Mouse (Mus musculus): ENCODE data around the gene Sstr2.

Sstr2 gene

DNA sequence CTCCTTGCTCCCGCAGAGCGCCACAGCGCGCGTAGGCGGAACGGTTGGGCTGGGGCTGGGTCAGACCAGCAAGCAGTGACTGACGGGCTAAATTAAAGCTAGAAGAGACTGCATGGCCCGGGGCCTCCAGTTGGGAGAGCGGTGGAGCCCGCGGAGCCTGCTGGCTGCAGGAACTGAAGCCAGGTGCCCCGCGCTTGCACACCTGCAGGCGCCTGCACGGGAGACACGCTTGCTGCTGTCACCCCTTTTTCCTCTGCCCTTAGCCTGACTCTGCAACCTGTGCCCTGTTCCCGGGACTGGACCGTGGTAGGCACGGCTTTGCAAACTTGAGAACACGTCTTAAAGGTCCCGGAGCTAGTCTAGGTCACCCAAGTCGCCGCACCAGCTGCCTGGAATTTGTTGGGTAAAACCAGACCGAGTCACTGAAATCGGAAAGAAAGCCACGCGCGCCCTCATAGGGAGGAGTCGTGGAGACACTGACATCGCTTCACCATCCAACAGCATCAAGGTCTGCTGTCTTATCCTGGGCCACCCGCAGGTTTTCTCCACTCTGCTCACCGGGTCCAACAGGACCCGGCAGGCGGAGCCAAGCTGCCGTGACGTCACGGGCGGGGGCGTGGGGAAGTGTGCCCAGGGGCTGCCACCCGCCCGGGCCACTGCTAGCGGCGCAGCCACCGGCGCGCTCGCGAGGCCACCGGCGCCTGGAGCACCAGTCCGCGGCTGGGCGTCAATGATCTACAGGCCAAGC lies at the start of gene Sstr2:
Sstr2 (plus strand) TSS at position 671 of the 748 bp plus-strand sequence.
- POLR2A ChIA-PET = interaction anchor here (0.5 to 3.5 kb wide), 45 partner anchors 9 to 808 kb away, joined by 3 to 30 read pairs (median 4); partner anchors contain the start of genes Cdc42ep4 (in 1 of the 4), Cpsf4l (in 1 of the 4) and Slc39a11 (in 1 of the 4)
- CTCF ChIA-PET = interaction anchor here (0.5 to 3.3 kb wide), 24 partner anchors 9 to 426 kb away, joined by 3 to 25 read pairs (median 6); partner anchors contain the start of genes Cog1 (in 1 of the 4) and Slc39a11 (in 1 of the 4)

DNA sequence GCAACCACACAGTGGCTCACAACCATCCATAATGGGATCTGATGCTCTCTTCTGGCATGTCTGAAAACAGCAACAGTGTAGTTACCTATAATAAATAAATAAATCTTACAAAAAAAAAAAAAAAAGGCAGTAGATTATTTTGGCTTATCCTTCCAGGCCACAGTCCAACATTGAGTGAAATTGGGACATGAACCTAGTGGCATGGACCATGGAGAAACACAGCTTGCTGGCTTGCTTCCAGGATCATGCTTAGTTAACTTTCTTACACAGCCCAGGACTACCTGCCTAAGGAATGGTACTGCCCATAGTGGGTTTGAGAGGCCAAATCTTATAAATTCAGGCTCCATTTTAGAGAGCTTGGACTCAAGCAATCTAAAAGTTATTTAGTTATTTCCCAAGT lies 47.5 kb upstream of the Sstr2 start:
- ChIA-PET POLR2A (interaction anchor here in 3 of 4 experiments (0.5 to 0.9 kb wide), 8 partner anchors 17 to 768 kb away, joined by 3 to 9 read pairs (median 3); no protein-coding TSS in a partner anchor), CTCF (interaction anchor here in 3 of 4 experiments (0.6 to 1.6 kb wide), 4 partner anchors 9 to 73 kb away, joined by 3 to 6 read pairs (median 4); no protein-coding TSS in a partner anchor)

DNA sequence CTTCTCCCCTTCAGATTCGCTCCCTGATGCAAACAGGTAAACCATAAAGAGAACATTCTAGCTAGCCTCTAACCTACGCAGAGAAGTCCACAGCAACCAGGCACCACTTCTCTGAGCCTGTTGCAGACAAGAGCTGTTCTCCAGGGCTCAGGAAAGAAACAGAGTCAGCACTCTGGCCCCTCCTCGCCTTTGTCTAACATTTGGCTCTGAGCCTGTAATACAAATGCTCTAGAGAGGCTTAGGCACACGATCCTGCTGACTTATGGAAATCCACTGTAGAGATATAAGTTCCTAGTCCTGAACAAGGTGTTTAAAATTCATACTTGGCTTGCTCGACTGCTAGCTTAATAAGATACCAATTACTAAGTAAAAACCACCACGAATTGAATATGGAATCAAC lies 46.5 kb upstream of the Sstr2 start:
- ChIA-PET CTCF (interaction anchor here in 2 of 4 experiments (0.6 to 1.6 kb wide), 3 partner anchors 45 to 654 kb away, joined by 3 to 6 read pairs (median 6); no protein-coding TSS in a partner anchor), POLR2A (no interaction called here)

DNA sequence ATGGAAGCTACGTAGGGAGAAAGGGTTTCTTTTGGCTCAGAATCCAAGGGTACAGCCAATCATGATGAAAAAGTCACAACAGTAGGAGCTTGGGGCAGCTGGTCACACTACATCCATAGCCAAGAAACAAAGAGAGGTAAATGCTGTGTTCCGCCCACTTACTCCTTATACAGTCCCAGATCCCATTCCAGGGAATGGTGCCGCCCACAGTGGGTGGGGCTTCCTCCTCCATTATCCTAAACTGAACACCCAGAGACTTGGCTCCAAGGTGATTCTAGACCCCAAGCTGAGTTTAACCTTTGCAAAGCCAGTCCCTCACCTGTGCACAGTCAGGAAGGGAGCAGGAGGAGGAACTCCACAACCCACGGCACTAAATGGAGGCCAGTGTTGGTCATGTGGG lies 41.9 kb upstream of the Sstr2 start:
- ChIA-PET POLR2A (interaction anchor here (0.6 to 1.3 kb wide), 17 partner anchors 8 to 208 kb away, joined by 3 to 8 read pairs (median 3); partner anchors contain the start of gene Sstr2 (in 1 of the 4)), CTCF (interaction anchor here (0.6 to 1.0 kb wide), 6 partner anchors 9 to 1746 kb away, joined by 3 to 8 read pairs (median 4); no protein-coding TSS in a partner anchor)

DNA sequence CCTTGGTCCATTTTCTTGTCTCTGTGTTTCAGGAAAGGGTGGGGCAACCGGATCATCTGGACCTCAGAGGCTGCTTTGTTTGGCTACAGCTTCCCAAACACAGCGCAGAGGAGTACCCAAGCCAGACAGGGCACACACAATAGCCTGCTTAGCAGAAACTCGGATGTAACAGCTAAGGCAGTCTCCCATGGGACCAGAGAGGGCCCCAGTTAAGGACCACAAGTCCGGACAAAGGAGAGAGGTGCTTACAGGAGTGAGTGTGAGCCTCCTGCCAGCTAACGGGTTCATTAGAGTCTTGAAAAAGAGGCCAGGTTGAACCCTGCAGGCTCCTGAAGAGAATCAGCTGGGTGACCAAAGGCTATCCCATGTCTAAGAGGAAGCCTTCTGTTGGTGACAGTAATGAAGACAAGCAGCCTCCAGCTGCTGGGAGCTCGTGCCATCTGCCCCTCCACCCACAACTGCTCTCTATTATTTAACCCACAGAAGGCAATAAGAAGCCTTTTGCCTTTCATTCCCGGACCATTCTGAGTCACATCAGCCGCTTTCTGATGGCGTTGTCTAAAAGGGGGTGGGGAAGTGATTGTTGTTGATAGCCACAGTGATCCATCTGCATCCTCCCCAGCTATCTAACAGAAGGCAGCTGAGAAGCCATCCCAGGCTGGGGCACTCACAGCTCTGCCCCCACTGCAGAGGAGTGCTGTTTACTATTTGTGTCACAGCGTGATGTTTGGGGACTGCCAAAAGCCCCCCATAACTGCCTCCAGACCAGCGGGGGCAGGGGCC lies 35.1 kb upstream of the Sstr2 start:
- POLR2A ChIA-PET = interaction anchor here in 3 of 4 experiments (0.6 to 2.0 kb wide), 10 partner anchors 10 to 1256 kb away, joined by 3 to 7 read pairs (median 4); partner anchors contain the start of gene Sstr2 (in 1 of the 3)
- CTCF ChIA-PET = interaction anchor here in 3 of 4 experiments (0.6 to 1.6 kb wide), 5 partner anchors 28 to 419 kb away, joined by 3 to 4 read pairs (median 3); no protein-coding TSS in a partner anchor

DNA sequence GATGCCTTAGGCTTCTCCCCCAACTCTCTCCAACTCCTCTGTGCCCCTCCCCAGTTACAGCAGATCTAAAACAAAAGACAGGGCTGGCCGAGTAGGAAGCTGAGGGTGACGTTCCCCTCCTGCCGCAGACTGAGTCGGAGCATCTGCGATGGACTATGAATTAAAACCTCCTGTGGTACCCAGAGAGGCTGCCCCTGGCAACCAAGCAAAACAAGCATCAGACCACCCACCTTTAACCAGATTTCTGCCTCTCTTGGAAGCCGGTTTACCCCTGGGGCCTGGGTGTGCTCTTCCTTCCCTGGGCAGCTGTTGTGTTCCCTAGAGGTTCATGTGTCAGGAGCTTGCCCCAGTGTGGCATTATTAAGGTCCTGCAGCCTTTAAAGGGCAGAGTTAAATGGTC lies 32.7 kb upstream of the Sstr2 start:
- POLR2A ChIA-PET = interaction anchor here in 3 of 4 experiments (0.6 to 2.2 kb wide), 7 partner anchors 9 to 124 kb away, joined by 3 to 8 read pairs (median 3); partner anchors contain the start of gene Cpsf4l (in 1 of the 3)
- CTCF ChIA-PET = interaction anchor here in 3 of 4 experiments (0.6 to 1.3 kb wide), 4 partner anchors 9 to 155 kb away, joined by 3 read pairs; no protein-coding TSS in a partner anchor

DNA sequence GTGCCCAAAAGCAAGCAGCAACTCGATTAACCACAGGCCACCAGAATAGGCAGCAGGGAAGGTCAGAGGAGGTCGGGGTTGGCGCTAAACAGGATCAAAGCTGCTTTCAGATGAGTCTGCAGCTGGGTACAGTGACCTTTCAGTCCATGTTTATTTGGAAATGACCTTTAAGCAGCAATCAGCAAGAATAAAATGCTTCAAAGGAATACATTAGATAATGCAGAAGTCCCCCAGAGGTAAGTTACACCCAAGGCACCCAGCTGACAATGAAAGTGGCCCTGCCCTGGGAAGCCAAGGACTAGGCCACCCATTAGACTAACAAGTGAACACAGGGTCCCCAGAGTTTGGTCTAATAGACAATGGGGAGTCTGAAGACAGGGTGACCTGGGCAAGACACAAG lies 30.2 kb upstream of the Sstr2 start:
- ChIA-PET POLR2A (interaction anchor here in 3 of 4 experiments (0.6 to 3.3 kb wide), 30 partner anchors 11 to 749 kb away, joined by 3 to 24 read pairs (median 4); partner anchors contain the start of genes Cdc42ep4 (in 1 of the 3) and Sstr2 (in 1 of the 3)), CTCF (interaction anchor here in 1 of 4 experiments (0.5 to 3.0 kb wide), 4 partner anchors 23 to 228 kb away, joined by 3 to 11 read pairs (median 7); no protein-coding TSS in a partner anchor)

DNA sequence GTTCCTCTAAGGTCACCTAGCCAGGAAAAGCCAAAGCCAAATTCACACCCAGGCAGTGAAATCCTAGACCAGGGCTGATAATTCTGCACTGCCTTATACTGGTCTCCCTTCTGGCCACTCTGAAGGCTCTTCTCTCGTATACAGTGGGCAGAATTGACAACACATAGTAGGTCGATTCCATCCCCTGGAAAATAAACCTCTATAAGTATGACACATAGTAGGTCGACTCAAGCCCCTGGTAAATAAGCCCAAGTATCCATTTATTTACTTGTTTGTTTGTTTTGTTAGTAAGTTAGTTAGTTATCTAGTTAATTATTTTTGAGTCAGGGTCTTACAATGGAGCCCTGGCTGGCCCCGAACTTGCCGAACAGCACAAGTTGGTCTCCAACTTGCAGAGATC lies 24.0 kb upstream of the Sstr2 start:
- CTCF ChIA-PET = no interaction called here
- POLR2A ChIA-PET = no interaction called here

DNA sequence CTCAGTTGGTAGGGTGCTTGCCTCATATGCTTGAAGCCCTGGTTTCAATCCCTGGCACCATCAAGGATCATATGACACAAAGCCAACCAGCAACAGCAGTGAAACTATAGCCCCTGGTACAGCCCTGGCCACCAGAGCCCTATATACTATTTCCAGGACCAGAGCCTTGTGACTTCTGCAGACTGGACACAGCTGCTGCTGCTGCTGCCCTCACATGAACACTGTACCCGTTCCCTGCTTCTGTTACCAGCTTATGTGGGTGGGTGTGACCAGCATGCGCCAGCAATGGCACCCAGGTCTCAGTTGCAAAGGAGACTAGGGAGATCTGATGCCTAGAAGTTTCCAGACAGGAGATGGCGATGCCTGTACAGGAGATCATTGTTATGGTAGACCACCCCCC lies 21.5 kb upstream of the Sstr2 start:
- CTCF ChIA-PET = interaction anchor here in 3 of 4 experiments (0.6 to 1.4 kb wide), 3 partner anchors 15 to 145 kb away, joined by 3 to 4 read pairs (median 3); no protein-coding TSS in a partner anchor
- POLR2A ChIA-PET = interaction anchor here in 2 of 4 experiments (0.5 to 0.6 kb wide), 2 partner anchors 23 to 178 kb away, joined by 3 read pairs; no protein-coding TSS in a partner anchor

DNA sequence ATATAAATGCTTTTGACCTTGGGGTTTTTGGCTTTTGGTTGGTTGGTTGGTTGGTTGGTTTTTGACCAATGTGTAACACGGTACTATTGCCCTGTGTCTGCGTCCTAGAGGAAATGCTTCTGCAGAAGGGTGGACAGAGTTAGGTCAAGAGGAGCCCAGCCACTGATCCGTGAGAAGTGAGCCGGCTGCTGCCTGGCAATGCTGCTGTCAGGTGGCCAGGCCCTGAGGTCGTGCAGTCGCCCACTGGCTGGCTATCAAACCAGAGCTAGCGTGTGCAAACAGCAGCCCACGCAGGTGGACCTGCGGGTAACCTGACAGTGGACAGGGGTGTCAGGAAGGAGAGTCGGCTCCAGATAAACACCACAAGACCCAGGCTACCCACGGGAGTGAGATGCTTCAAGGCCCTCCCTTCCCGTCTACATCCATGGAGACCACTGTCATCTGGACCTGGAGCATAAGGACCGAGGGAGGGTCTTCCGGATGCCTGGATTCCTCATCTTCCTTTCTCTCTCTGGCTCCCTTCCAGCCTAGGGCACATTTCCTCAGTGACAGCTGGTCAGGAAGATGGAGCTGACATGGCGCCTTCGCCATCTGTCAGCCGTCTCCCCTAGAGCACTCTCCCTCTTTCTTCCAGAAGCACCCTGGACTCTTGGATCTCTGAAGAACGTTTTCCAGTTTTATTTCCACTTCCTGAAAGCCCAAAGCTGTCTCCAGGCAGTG lies 18.5 kb upstream of the Sstr2 start:
- POLR2A ChIA-PET = interaction anchor here in 3 of 4 experiments (0.5 to 1.9 kb wide), 5 partner anchors 11 to 378 kb away, joined by 3 to 6 read pairs (median 3); partner anchors contain the start of gene Sstr2 (in 1 of the 3)
- CTCF ChIA-PET = interaction anchor here in 1 of 4 experiments (1.1 kb wide), 1 partner anchor 13 kb away, joined by 3 read pairs; no protein-coding TSS in a partner anchor

DNA sequence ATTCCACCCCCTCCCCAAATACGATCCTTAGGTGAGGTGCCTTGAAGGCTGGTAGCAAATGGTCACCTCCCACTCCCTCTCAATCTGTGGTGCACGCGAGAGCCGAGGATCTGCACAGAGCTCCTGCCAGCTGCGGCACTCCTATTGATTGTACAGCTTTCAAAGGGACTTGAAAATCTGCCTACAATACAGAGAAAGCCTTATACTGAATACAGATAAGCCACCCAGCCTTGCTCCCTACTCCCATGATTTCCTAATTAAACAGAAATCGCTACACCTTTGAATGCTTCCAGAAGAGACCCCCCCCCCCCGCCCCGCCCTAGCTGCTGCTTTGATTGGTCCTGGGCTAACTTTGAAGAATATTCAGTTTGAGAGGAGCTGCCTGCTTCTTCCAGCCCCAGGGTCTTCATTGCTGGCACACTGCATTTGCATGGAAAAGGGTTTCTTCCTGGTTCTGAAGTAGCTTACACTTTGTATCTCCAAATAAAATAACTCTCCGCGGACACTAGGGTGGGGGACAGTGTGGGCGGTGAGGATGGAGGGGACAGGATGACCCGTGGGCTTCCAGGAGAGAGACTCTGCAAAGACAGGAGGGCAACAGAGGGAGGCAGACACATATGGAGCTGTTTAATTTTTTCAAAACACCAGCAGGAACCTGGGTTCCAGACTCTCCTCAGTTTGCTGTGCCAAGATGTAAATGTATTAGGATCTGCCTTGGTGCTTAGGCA lies 17.4 kb upstream of the Sstr2 start:
- POLR2A ChIA-PET = interaction anchor here in 3 of 4 experiments (0.6 to 2.0 kb wide), 11 partner anchors 9 to 408 kb away, joined by 3 to 7 read pairs (median 3); no protein-coding TSS in a partner anchor
- CTCF ChIA-PET = interaction anchor here (0.6 to 1.8 kb wide), 9 partner anchors 10 to 427 kb away, joined by 3 to 10 read pairs (median 3); partner anchors contain the start of gene Sstr2 (in 1 of the 4)

DNA sequence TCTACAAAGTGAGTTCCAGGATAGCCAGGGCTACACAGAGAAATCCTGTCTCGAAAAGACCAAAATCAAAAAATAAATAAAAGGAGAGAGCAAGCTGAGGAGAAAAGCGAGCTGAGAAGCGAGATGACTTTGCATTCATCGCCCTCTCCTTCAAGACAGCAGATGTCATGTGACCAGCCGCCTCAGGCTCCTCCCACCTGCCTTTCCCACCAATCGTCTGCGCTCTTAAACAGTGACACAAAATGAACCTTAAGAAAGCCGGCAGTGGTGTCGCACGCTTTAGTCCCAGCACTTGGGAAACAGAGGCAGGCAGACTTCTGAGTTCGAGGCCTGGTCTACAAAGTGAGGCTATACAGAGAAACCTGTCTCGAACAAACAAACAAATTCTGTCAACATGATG lies 11.6 kb upstream of the Sstr2 start:
- CTCF ChIA-PET = interaction anchor here in 3 of 4 experiments (0.6 to 2.1 kb wide), 4 partner anchors 108 to 587 kb away, joined by 3 to 7 read pairs (median 5); no protein-coding TSS in a partner anchor
- POLR2A ChIA-PET = interaction anchor here in 3 of 4 experiments (1.0 to 2.4 kb wide), 10 partner anchors 9 to 316 kb away, joined by 3 to 10 read pairs (median 3); partner anchors contain the start of gene Sstr2 (in 1 of the 3)

DNA sequence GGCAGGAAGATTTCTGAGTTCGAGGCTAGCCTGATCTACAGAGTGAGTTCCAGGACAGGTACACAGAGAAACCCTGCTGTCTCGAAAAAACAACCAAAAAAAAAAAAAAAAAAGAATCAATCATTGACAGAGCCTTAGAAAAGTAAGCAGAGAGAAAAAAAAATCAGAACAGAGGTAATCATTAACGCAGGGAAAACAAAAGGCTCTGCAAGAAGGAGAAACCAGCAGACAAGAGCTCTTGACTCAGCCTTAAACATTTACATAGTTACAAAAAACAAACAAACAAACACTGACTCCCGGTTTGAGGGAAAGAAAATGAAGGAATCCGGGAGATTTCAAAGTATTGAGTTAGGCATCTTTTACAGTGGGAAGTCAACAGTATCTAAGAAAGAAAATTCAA lies 9.6 kb upstream of the Sstr2 start:
- ChIA-PET POLR2A (interaction anchor here in 2 of 4 experiments (0.7 to 0.8 kb wide), 2 partner anchors 106 to 119 kb away, joined by 3 read pairs; no protein-coding TSS in a partner anchor), CTCF (interaction anchor here in 2 of 4 experiments (0.6 to 4.7 kb wide), 4 partner anchors 110 to 1947 kb away, joined by 3 to 51 read pairs (median 6); no protein-coding TSS in a partner anchor)

DNA sequence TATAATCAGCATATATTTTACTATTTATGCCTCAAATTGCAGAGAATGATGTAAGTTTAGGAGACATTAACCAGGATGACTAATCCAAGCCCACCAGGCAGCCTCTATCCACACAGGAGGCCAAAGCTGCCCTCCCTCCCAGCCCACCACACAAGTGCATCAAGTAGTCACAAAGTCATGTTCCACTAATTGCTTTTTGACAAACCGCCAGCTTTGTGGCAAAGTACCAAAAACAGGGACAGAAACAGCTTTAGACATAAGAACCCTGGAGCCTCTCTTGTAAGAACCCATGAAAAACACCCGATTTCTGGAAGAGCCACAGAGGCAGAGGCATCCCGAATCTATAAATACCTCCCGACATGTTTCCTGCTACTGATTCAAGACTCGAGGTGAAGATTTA lies 8.9 kb upstream of the Sstr2 start:
- ChIA-PET CTCF (interaction anchor here in 3 of 4 experiments (0.6 to 4.7 kb wide), 6 partner anchors 46 to 1948 kb away, joined by 3 to 51 read pairs (median 6); no protein-coding TSS in a partner anchor), POLR2A (interaction anchor here in 1 of 4 experiments (0.7 to 0.8 kb wide), 3 partner anchors 45 to 119 kb away, joined by 3 read pairs; no protein-coding TSS in a partner anchor)

DNA sequence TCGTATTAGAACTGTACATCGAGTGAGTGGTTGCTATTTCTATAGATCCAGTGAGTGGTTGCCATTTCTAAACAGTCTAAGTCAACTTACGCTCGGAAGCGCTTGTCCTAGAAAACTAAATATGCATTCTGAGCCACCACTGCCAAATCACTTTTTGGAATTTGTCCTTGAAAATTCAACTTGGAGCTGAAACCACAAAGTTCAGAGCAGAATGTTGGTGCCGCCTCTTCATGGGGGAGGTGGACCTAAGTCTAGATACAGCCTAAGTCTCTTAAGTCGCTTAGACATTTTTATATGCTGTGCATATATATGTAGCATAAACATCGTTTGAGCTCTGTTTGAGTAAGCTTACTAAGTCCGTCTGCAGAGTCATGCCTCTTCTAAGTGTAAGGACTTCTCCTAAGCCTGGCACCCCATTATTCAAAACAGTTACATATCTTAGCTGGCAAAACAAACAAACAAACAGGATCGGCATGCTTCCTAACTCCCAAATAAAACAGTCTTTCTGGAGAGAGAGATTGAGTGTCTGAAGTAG lies 8.0 kb upstream of the Sstr2 start:
- CTCF ChIA-PET = interaction anchor here (0.5 to 4.7 kb wide), 17 partner anchors 18 to 455 kb away, joined by 3 to 51 read pairs (median 6); partner anchors contain the start of gene Sdk2 (in 1 of the 4)
- POLR2A ChIA-PET = interaction anchor here in 3 of 4 experiments (0.6 to 2.0 kb wide), 8 partner anchors 9 to 830 kb away, joined by 3 to 7 read pairs (median 4); no protein-coding TSS in a partner anchor

Data from embryonic stem cell, embryonic (primary cell).